In genomic region chr17:78501259-78501817, GRCm38 (mm10) we compare ENCODE assay signal across 18 mouse cellular contexts. TPM values are rescaled to one million over a fixed set of nuclear protein-coding genes. Genes with fewer than 3 reads are reported as not detected.
DNase-seq lines count a peak whose midpoint lies in the region; ATAC-seq lines count a peak whose summit lies in the region.
"Had no signal": no experiment of that assay in that cellular context is flagged by ENCODE, and none has a peak within 500 bp of the region (broad histone marks: within the 10 kb centered on the region; RNA-seq: fewer than 3 reads in every experiment).

No protein-coding gene starts in this region.

- no peaks in the 10 kb centered on the region for H3K36me3 ChIP-seq in forebrain, embryonic 11.5 days (ENCODE audit: control insufficient read depth, insufficient read depth, low read length)
- H3K36me3 ChIP-seq in hindbrain, embryonic 12.5 days: no peaks in the 10 kb centered on the region
- no peaks in the 10 kb centered on the region for H3K36me3 ChIP-seq in midbrain, embryonic 13.5 days
- H3K36me3 ChIP-seq in kidney, embryonic 14.5 days (ENCODE audit: control insufficient read depth, insufficient read depth, low read length): no peaks in the 10 kb centered on the region
- H3K36me3 ChIP-seq: heart, embryonic 15.5 days; kidney, embryonic 15.5 days; limb, embryonic 13.5 days had no signal

- WGBS in forebrain, embryonic 11.5 days: 12% methylated on average over 7 of the region's 7 CpGs
- 25% methylated on average over 7 of the region's 7 CpGs for WGBS in hindbrain, embryonic 12.5 days
- WGBS in midbrain, embryonic 13.5 days: 8% methylated on average over 7 of the region's 7 CpGs
- 84% methylated on average over 7 of the region's 7 CpGs for WGBS in kidney, embryonic 14.5 days

- H3K4me2 ChIP-seq in forebrain, embryonic 11.5 days (ENCODE audit: low read depth, low read length, severe bottlenecking): no peak overlapping the region
- H3K4me2 ChIP-seq in hindbrain, embryonic 12.5 days (replicated peaks): no peak overlapping the region
- H3K4me2 ChIP-seq in midbrain, embryonic 13.5 days (replicated peaks): no peak overlapping the region
- H3K4me2 ChIP-seq in kidney, embryonic 14.5 days (replicated peaks; ENCODE audit: low read depth, low read length): no peak overlapping the region
- H3K4me2 ChIP-seq: heart, embryonic 15.5 days; kidney, embryonic 15.5 days; limb, embryonic 13.5 days had no signal

- peaks cover 3% of the 10 kb centered on the region; the same call in 1 of the 2 replicates for H3K4me1 ChIP-seq in forebrain, embryonic 11.5 days (replicated peaks; ENCODE audit: control insufficient read depth, insufficient read depth, low read length)
- H3K4me1 ChIP-seq in hindbrain, embryonic 12.5 days: no peaks in the 10 kb centered on the region
- H3K4me1 ChIP-seq in midbrain, embryonic 13.5 days (replicated peaks): peaks cover 32% of the 10 kb centered on the region
- H3K4me1 ChIP-seq in kidney, embryonic 14.5 days (ENCODE audit: control insufficient read depth, insufficient read depth, low read length): no peaks in the 10 kb centered on the region
- H3K4me1 ChIP-seq: heart, embryonic 15.5 days; kidney, embryonic 15.5 days; limb, embryonic 13.5 days had no signal

- no peak overlapping the region for H3K4me3 ChIP-seq in forebrain, embryonic 11.5 days (ENCODE audit: low read depth, low read length)
- no peak overlapping the region for H3K4me3 ChIP-seq in hindbrain, embryonic 12.5 days
- H3K4me3 ChIP-seq in midbrain, embryonic 13.5 days (replicated peaks): no peak overlapping the region
- H3K4me3 ChIP-seq in kidney, embryonic 14.5 days (ENCODE audit: low read length): no peak overlapping the region
- H3K4me3 ChIP-seq: heart, embryonic 15.5 days; kidney, embryonic 15.5 days; limb, embryonic 13.5 days had no signal

- no peak overlapping the region for H3K9ac ChIP-seq in forebrain, embryonic 11.5 days (ENCODE audit: low read length)
- H3K9ac ChIP-seq in hindbrain, embryonic 12.5 days: no peak overlapping the region
- H3K9ac ChIP-seq in midbrain, embryonic 13.5 days (replicated peaks): no peak overlapping the region
- no peak overlapping the region for H3K9ac ChIP-seq in kidney, embryonic 14.5 days (ENCODE audit: low read depth, low read length)
- H3K9ac ChIP-seq: heart, embryonic 15.5 days; kidney, embryonic 15.5 days; limb, embryonic 13.5 days; liver, postnatal 0 days had no signal

- ATAC-seq in forebrain, embryonic 11.5 days (replicated peaks; ENCODE audit: low FRiP score): peak; percentile 87
- peak; percentile 81 for ATAC-seq in hindbrain, embryonic 12.5 days (ENCODE audit: low FRiP score)
- ATAC-seq in midbrain, embryonic 13.5 days: peak; percentile 89
- ATAC-seq in kidney, embryonic 14.5 days (ENCODE audit: low FRiP score, low TSS enrichment): no peak
- ATAC-seq: liver, postnatal 0 days had no signal

- H3K9me3 ChIP-seq in forebrain, embryonic 11.5 days (ENCODE audit: control insufficient read depth, low read length): no peaks in the 10 kb centered on the region
- H3K9me3 ChIP-seq in hindbrain, embryonic 12.5 days (replicated peaks): no peaks in the 10 kb centered on the region
- no peaks in the 10 kb centered on the region for H3K9me3 ChIP-seq in midbrain, embryonic 13.5 days
- no peaks in the 10 kb centered on the region for H3K9me3 ChIP-seq in kidney, embryonic 14.5 days (ENCODE audit: control insufficient read depth, low read length)
- H3K9me3 ChIP-seq: heart, embryonic 15.5 days; kidney, embryonic 15.5 days; limb, embryonic 13.5 days had no signal

- H3K27me3 ChIP-seq in forebrain, embryonic 11.5 days (ENCODE audit: control insufficient read depth, insufficient read depth, low read length): no peaks in the 10 kb centered on the region
- no peaks in the 10 kb centered on the region for H3K27me3 ChIP-seq in hindbrain, embryonic 12.5 days
- H3K27me3 ChIP-seq in midbrain, embryonic 13.5 days: no peaks in the 10 kb centered on the region
- H3K27me3 ChIP-seq in kidney, embryonic 14.5 days (ENCODE audit: control insufficient read depth, insufficient read depth, low read length): no peaks in the 10 kb centered on the region
- H3K27me3 ChIP-seq: heart, embryonic 15.5 days; kidney, embryonic 15.5 days; limb, embryonic 13.5 days had no signal

- DNase-seq in embryo, embryonic 10 days (ENCODE audit: low spot score): peak; percentile 49
- no peak for DNase-seq in embryo, embryonic 9.5 days (ENCODE audit: extremely low spot score)
- DNase-seq in forebrain, embryonic 11.5 days (ENCODE audit: low spot score): peak; percentile 69
- no peak for DNase-seq in heart, adult 18-20 months
- DNase-seq in spleen, adult 18-20 months: no peak
- DNase-seq: adrenal gland, postnatal 14 days; cerebellum, adult 9-11 months; gastrocnemius, postnatal 36 days; liver, postnatal 0 days; right cerebral cortex, postnatal 14 days; thymus, postnatal 4 days had no signal

- peak overlapping the region; percentile 75 for H3K27ac ChIP-seq in forebrain, embryonic 11.5 days (ENCODE audit: low read depth, low read length)
- H3K27ac ChIP-seq in hindbrain, embryonic 12.5 days: peak overlapping the region; percentile 55; the same call in 1 of the 2 replicates
- peak overlapping the region; percentile 74 for H3K27ac ChIP-seq in midbrain, embryonic 13.5 days
- no peak overlapping the region for H3K27ac ChIP-seq in kidney, embryonic 14.5 days (ENCODE audit: low read depth, low read length)
- H3K27ac ChIP-seq: heart, embryonic 15.5 days; kidney, embryonic 15.5 days; limb, embryonic 13.5 days had no signal

RNA-seq across cellular contexts. Expression of gene Vit, which starts 6.5 kb away (rescaled TPM):
- polyA plus RNA-seq in forebrain, embryonic 11.5 days (2014; fragmentation: Nextera tagmentation; extraction: Ambion mirVana): 3.4 and 3.8 TPM in 2 replicates
- polyA plus RNA-seq in hindbrain, embryonic 12.5 days (2016; fragmentation: Nextera tagmentation; extraction: Ambion mirVana): 15.9 and 17.8 TPM in 2 replicates
- 14.6 and 16.1 TPM in 2 replicates for polyA plus RNA-seq in midbrain, embryonic 13.5 days (2015; fragmentation: Nextera tagmentation; extraction: Ambion mirVana)
- total RNA-seq in heart, adult 18-20 months (2021): 1 to 10 TPM; 1.2 to 1.5 TPM
- polyA plus RNA-seq in kidney, embryonic 14.5 days (2014; fragmentation: Nextera tagmentation; extraction: Ambion mirVana): 0.41 and 0.51 TPM in 2 replicates
- total RNA-seq: monocyte, adult 5-6 weeks had no signal

Comparison
In these comparisons a context has a peak if more than half of its experiments do, and no peak if none do; other contexts are left out.
1. DNase-seq: peak in embryo, embryonic 10 days (single experiment) and forebrain, embryonic 11.5 days (single experiment); none in embryo, embryonic 9.5 days (single experiment), heart, adult 18-20 months (0 of 2) and spleen, adult 18-20 months (0 of 2).